Mouse (Mus musculus): ENCODE results near the gene Dnhd1.

GRCm38 (mm10) chr7:105752716-105753115 lies 102.1 kb downstream of the Dnhd1 start:
- no peak for TF ChIP-seq CTCF (IDR thresholded peaks at IDR 0.05; ENCODE audit: extremely low read depth, insufficient read depth, insufficient read length, insufficient replicate concordance)
- no peak for TF ChIP-seq POLR2A (IDR thresholded peaks at IDR 0.05; ENCODE audit: low read depth, low read length)
